Mouse (Mus musculus): ENCODE data around the gene Fancd2.

The Fancd2 gene

GRCm38 (mm10) chr6:113530932-113531839 is at the start of gene Fancd2, which contains the start of gene Emc3:
TSS of gene Fancd2 (plus strand) at chr6:113531682.
TSS of gene Emc3 (minus strand) at chr6:113531652.
- TF ChIP-seq CTCF (conservative IDR thresholded peaks at IDR 0.05; ENCODE audit: low read length) (no peak), POU5F1 (IDR thresholded peaks at IDR 0.05; ENCODE audit: borderline replicate concordance, low read length) (no peak), NANOG (IDR thresholded peaks at IDR 0.05; ENCODE audit: borderline replicate concordance, low read length) (no peak)
- peaks cover 57% of the 10 kb centered on the region for H3K36me3 ChIP-seq (ENCODE audit: insufficient read depth, low read length)
- H3K27me3 ChIP-seq (ENCODE audit: insufficient read depth, low read length): no peaks in the 10 kb centered on the region

GRCm38 (mm10) chr6:113482477-113483099 is 48.9 kb upstream of the Fancd2 start:
- Histone ChIP-seq H3K9me3 (ENCODE audit: low read length) (peaks cover 10% of the 10 kb centered on the region; the same call in 1 of the 2 replicates), H3K36me3 (ENCODE audit: insufficient read depth, low read length) (peaks cover 13% of the 10 kb centered on the region; the same call in 1 of the 2 replicates), H3K27me3 (ENCODE audit: insufficient read depth, low read length) (peaks cover 32% of the 10 kb centered on the region), H3K4me3 (replicated peaks; ENCODE audit: low read length) (peak overlapping the region; percentile 89), H3K4me1 (replicated peaks; ENCODE audit: low read depth, low read length) (peaks cover 79% of the 10 kb centered on the region)
- no peak for TF ChIP-seq POU5F1 (IDR thresholded peaks at IDR 0.05; ENCODE audit: borderline replicate concordance, low read length)
- TF ChIP-seq CTCF (conservative IDR thresholded peaks at IDR 0.05; ENCODE audit: low read length): no peak
- TF ChIP-seq NANOG (IDR thresholded peaks at IDR 0.05; ENCODE audit: borderline replicate concordance, low read length): no peak

More at GRCm38 (mm10) chr6:113530932-113531839, at the start of gene Fancd2, which contains the start of gene Emc3:
- Histone ChIP-seq H3K9me3 (ENCODE audit: low read length) (no peaks in the 10 kb centered on the region), H3K4me3 (replicated peaks; ENCODE audit: low read length) (peak within 1 kb of the TSS; percentile 96), H3K4me1 (replicated peaks; ENCODE audit: low read depth, low read length) (peaks cover 20% of the 10 kb centered on the region)

DNA sequence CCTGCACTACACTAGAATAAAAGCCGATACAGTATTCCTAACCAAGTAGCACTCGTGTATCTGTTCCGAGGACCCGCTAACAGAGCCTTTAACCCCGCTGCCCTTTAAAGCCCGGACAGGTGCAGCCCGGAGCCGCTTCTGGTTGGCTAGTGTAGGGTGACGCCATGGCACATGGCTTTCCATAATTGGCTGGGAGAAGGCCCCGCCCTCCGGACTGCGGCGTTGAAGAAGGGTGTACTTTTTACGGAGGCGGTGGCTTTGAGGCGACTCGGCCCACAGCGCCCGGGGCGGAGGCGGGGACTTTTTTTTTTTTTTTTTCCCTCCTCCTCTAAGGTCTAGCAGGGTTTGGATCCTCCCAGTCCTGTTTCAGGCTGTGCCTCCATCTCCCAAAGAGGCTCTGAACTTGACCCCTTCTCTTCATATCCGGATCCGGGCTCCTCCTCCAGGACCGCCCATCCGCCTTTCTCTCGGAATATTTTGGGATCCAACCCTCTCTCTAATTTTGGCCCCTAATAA is 48.3 kb upstream of the Fancd2 start, which contains the start of gene Creld1:
Gene Creld1, plus strand, starts transcription at position 198 of the 516 bp plus-strand sequence.
- Histone ChIP-seq H3K4me3 (replicated peaks; ENCODE audit: low read length) (peak within 1 kb of the TSS; percentile 89), H3K9me3 (ENCODE audit: low read length) (peaks cover 10% of the 10 kb centered on the region; the same call in 1 of the 2 replicates), H3K4me1 (replicated peaks; ENCODE audit: low read depth, low read length) (peaks cover 84% of the 10 kb centered on the region), H3K27me3 (ENCODE audit: insufficient read depth, low read length) (peaks cover 32% of the 10 kb centered on the region), H3K36me3 (ENCODE audit: insufficient read depth, low read length) (peaks cover 15% of the 10 kb centered on the region)
- TF ChIP-seq POU5F1 (IDR thresholded peaks at IDR 0.05; ENCODE audit: borderline replicate concordance, low read length): no peak
- no peak for TF ChIP-seq CTCF (conservative IDR thresholded peaks at IDR 0.05; ENCODE audit: low read length)
- TF ChIP-seq NANOG (IDR thresholded peaks at IDR 0.05; ENCODE audit: borderline replicate concordance, low read length): no peak

- peaks cover 18% of the 10 kb centered on the region for H3K36me3 ChIP-seq (ENCODE audit: insufficient read depth, low read length)
- TF ChIP-seq CTCF (conservative IDR thresholded peaks at IDR 0.05; ENCODE audit: low read length) (no peak), POU5F1 (IDR thresholded peaks at IDR 0.05; ENCODE audit: borderline replicate concordance, low read length) (no peak), NANOG (IDR thresholded peaks at IDR 0.05; ENCODE audit: borderline replicate concordance, low read length) (no peak)
- H3K9me3 ChIP-seq (ENCODE audit: low read length): peaks cover 10% of the 10 kb centered on the region; the same call in 1 of the 2 replicates
Measured at GRCm38 (mm10) chr6:113483729-113484128, 47.8 kb upstream of the Fancd2 start.

DNA sequence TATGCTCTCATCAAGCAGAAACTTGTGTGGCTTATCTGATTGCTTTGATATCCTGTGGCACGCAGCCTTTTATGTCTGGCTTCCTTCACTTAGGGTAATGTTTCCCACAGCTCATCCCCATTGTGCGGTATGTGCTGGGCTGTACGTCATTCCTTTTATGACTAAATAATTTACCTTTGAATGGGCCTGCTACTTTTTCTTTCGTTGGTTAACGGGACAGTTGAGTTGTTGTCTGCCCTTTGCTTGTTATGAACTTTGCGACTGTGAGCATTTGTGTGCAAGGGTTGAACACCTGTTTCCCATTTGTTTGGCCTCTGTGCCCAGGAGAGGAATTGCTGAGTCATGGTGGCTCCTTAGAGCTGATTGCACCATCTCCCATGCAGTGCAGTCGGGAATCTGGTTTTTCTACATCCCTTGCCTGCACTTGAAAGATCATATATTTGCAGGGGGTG is 44.3 kb upstream of the Fancd2 start:
- Histone ChIP-seq H3K27me3 (ENCODE audit: insufficient read depth, low read length) (peaks cover 3% of the 10 kb centered on the region; the same call in 1 of the 2 replicates), H3K4me3 (replicated peaks; ENCODE audit: low read length) (peak overlapping the region; percentile 52), H3K9me3 (ENCODE audit: low read length) (peaks cover 10% of the 10 kb centered on the region; the same call in 1 of the 2 replicates), H3K4me1 (replicated peaks; ENCODE audit: low read depth, low read length) (peaks cover 81% of the 10 kb centered on the region), H3K36me3 (ENCODE audit: insufficient read depth, low read length) (peaks cover 38% of the 10 kb centered on the region)
- TF ChIP-seq CTCF (conservative IDR thresholded peaks at IDR 0.05; ENCODE audit: low read length) (no peak), POU5F1 (IDR thresholded peaks at IDR 0.05; ENCODE audit: borderline replicate concordance, low read length) (no peak), NANOG (IDR thresholded peaks at IDR 0.05; ENCODE audit: borderline replicate concordance, low read length) (no peak)

More at GRCm38 (mm10) chr6:113483729-113484128, 47.8 kb upstream of the Fancd2 start:
- H3K4me3 ChIP-seq (replicated peaks; ENCODE audit: low read length): peak overlapping the region; percentile 89
- H3K4me1 ChIP-seq (replicated peaks; ENCODE audit: low read depth, low read length): peaks cover 84% of the 10 kb centered on the region
- H3K27me3 ChIP-seq (ENCODE audit: insufficient read depth, low read length): peaks cover 32% of the 10 kb centered on the region

- Histone ChIP-seq H3K9me3 (ENCODE audit: low read length) (0 out of 2 replicates have a peak, but pooled peaks cover 5% of the 10 kb centered on the region), H3K27me3 (ENCODE audit: insufficient read depth, low read length) (no peaks in the 10 kb centered on the region), H3K4me1 (replicated peaks; ENCODE audit: low read depth, low read length) (peaks cover 92% of the 10 kb centered on the region), H3K4me3 (replicated peaks; ENCODE audit: low read length) (peak overlapping the region; percentile 41), H3K36me3 (ENCODE audit: insufficient read depth, low read length) (peaks cover 45% of the 10 kb centered on the region)
- TF ChIP-seq POU5F1 (IDR thresholded peaks at IDR 0.05; ENCODE audit: borderline replicate concordance, low read length) (no peak), NANOG (IDR thresholded peaks at IDR 0.05; ENCODE audit: borderline replicate concordance, low read length) (no peak), CTCF (conservative IDR thresholded peaks at IDR 0.05; ENCODE audit: low read length) (no peak)
Measured at GRCm38 (mm10) chr6:113489410-113489809, 42.1 kb upstream of the Fancd2 start.

DNA sequence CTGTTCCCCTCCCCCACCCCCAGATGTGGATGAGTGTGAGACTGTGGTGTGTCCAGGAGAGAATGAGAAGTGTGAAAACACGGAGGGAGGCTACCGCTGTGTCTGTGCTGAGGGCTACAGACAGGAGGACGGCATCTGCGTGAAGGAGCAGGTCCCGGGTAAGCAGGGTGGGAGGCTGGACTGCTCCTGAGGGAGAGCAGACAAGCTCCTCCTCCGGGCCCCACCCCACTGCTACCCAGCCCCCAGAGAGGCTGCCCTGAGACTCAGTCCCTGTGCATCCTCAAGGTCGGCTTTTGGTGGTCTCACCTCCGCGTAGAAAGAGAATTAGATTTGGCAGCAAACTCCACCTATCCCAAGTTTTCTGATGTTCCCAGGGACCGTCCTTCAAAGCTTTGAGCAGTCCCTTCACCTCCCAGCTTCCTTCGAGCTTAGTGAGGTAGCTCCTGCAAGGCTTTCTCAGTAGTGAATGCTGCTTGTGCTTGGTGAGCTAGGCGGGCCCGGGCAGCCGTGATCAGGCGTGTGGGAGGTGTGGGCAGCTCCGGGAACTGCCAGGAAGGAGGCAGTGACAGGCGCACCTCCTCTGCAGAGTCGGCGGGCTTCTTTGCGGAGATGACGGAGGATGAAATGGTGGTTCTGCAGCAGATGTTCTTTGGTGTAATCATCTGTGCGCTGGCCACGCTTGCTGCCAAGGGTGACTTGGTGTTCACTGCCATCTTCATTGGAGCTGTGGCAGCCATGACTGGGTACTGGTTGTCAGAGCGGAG is 39.2 kb upstream of the Fancd2 start:
- H3K4me1 ChIP-seq (replicated peaks; ENCODE audit: low read depth, low read length): peaks cover 83% of the 10 kb centered on the region
- H3K36me3 ChIP-seq (ENCODE audit: insufficient read depth, low read length): peaks cover 40% of the 10 kb centered on the region
- peaks cover 23% of the 10 kb centered on the region for H3K27me3 ChIP-seq (ENCODE audit: insufficient read depth, low read length)
- no peaks in the 10 kb centered on the region for H3K9me3 ChIP-seq (ENCODE audit: low read length)
- TF ChIP-seq POU5F1 (IDR thresholded peaks at IDR 0.05; ENCODE audit: borderline replicate concordance, low read length) (no peak), CTCF (conservative IDR thresholded peaks at IDR 0.05; ENCODE audit: low read length) (no peak)
- peak overlapping the region; percentile 81 for H3K4me3 ChIP-seq (replicated peaks; ENCODE audit: low read length)
